Mouse (Mus musculus): ENCODE data around the gene Ssu72.

DNA sequence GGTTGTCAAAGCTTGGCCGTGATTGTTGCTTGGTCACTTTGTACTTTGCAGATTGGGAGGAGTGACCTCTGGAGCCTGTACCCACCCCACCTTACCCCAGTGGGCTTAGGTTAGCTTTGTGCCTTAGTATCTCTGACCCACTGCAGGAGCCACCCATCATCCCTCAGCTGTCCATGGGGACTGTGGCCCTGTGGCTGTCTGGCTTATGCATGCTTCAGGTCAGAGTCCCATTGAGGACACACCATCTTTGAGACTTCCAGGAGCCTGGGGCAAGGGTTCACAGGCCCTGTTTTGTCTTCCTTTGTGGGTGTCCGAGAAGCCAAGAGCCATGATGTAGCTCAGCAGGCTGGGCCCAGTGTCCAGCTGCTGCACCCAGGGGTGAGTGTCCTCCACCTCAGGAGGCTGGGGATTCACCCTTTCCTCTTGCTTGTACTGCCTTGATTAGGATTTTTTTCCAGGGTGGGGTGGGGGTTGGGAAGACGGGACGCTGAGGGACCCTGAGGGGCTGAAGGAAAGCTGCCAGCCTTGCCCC lies 9.0 kb upstream of the Ssu72 start:
- no peak for TF ChIP-seq GATA1 (IDR thresholded peaks at IDR 0.05; ENCODE audit: low read depth, low read length)
- TF ChIP-seq POLR2A (IDR thresholded peaks at IDR 0.05; ENCODE audit: control insufficient read depth in 1 of 2, insufficient read depth in 1 of 2, low read depth in 1 of 2, low read length in 2 of 2, poor library complexity in 1 of 2): no peak
- no peak for TF ChIP-seq ETS1 (IDR thresholded peaks at IDR 0.05; ENCODE audit: low read depth, low read length)
- no peak for TF ChIP-seq MXI1 (IDR thresholded peaks at IDR 0.05; ENCODE audit: low read depth, low read length)
- no peak for TF ChIP-seq CTCF (IDR thresholded peaks at IDR 0.05 in 2 of 3, conservative IDR thresholded peaks at IDR 0.05 in 1 of 3; ENCODE audit: control insufficient read depth in 1 of 3, insufficient read depth in 1 of 3, low read depth in 2 of 3, low read length in 3 of 3, poor library complexity in 1 of 3, severe bottlenecking in 1 of 3)
- no peak for TF ChIP-seq GABPA (IDR thresholded peaks at IDR 0.05; ENCODE audit: low read depth, low read length)
- TF ChIP-seq CHD1 (IDR thresholded peaks at IDR 0.05; ENCODE audit: low read depth, low read length): no peak
- TF ChIP-seq EP300 (IDR thresholded peaks at IDR 0.05; ENCODE audit: low read depth in 1 of 2, low read length in 2 of 2): no peak
- TF ChIP-seq SMC3 (IDR thresholded peaks at IDR 0.05; ENCODE audit: low read depth, low read length): no peak

All from MEL (cell line).